19 mouse cellular contexts compared by ENCODE assay signal in the genomic region with DNA sequence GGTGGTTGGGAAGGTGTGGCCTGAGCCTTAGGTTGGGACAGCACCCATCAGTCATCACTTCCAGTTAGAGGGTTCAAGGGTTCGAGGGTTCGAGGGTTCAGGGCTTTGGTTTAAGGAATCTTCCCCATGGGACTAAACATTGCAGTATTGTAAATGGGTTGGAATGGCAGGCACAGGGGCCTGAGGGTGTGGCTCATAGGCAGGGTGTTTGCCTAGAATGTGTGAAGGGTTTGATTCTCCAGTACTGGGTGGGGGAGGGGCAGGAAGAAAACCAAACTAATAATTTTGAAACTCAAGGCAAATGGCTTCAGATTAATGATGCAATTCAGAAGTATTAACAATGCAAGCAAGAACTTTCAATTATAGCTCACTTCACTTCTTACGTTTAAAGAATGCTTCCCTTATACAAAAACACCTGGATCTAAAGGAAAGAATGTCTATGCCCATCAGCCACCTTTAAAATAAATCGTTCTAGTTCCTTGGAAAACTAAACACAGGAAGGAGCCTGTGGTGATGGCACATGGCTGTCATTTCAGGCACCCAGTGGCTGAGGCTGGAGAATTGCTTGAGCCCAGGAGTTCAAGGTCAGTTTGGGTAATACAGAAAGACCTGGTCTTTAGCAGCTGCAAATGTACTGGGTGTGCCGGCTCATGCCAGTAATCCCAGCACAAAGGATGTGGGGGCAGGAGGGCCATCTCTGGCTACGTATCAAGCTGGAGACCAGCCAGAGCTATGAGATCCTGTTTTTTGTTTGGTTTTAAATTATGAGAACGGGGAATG. TPM values are rescaled to one million over a fixed set of nuclear protein-coding genes. Genes with fewer than 3 reads are reported as not detected.
"Had no signal": no experiment of that assay in that cellular context is flagged by ENCODE, and none has a peak within 500 bp of the region (broad histone marks: within the 10 kb centered on the region; RNA-seq: fewer than 3 reads in every experiment).

No protein-coding gene starts in this region.

- H3K4me1 ChIP-seq: liver, embryonic 13.5 days; neural tube, embryonic 15.5 days had no signal

- H3K27ac ChIP-seq: kidney, postnatal 0 days; layer of hippocampus, adult 2 months; liver, embryonic 13.5 days; neural tube, embryonic 12.5 days; neural tube, embryonic 15.5 days had no signal

- H3K36me3 ChIP-seq: liver, embryonic 13.5 days; neural tube, embryonic 12.5 days; neural tube, embryonic 15.5 days had no signal

- H3K4me2 ChIP-seq: liver, embryonic 13.5 days; midbrain, embryonic 11.5 days; neural tube, embryonic 12.5 days; neural tube, embryonic 15.5 days had no signal

- H3K9me3 ChIP-seq: liver, embryonic 13.5 days; neural tube, embryonic 12.5 days; neural tube, embryonic 15.5 days had no signal

- H3K4me3 ChIP-seq: layer of hippocampus, adult 2 months; liver, embryonic 13.5 days; neural tube, embryonic 12.5 days; neural tube, embryonic 15.5 days had no signal

- DNase-seq: kidney, postnatal 25 days; layer of hippocampus, adult 9-11 months; liver, embryonic 13.5 days; lung, adult 2 months; lung, postnatal 14 days; lung, postnatal 4 days; midbrain, embryonic 14.5 days; right cerebral cortex, adult 18-20 months; right cerebral cortex, postnatal 14 days; right cerebral cortex, postnatal 4 days; thymus, adult 18-20 months; thymus, postnatal 4 days had no signal

- H3K9ac ChIP-seq: liver, embryonic 13.5 days; neural tube, embryonic 12.5 days; neural tube, embryonic 15.5 days had no signal

RNA-seq across cellular contexts. Expression of gene Doc2b, which starts 6.1 kb away (rescaled TPM):
- total RNA-seq: megakaryocyte progenitor cell, adult 5-6 weeks; megakaryocyte-erythroid progenitor cell, adult 5-6 weeks had no signal
